Mouse (Mus musculus): ENCODE data around the gene Elane.
"Not testable (repeated sequence)": the region's sequence is repeated elsewhere in the genome, so short reads cannot be mapped to it uniquely, and the experiment has no call there.

Gene Elane

DNA sequence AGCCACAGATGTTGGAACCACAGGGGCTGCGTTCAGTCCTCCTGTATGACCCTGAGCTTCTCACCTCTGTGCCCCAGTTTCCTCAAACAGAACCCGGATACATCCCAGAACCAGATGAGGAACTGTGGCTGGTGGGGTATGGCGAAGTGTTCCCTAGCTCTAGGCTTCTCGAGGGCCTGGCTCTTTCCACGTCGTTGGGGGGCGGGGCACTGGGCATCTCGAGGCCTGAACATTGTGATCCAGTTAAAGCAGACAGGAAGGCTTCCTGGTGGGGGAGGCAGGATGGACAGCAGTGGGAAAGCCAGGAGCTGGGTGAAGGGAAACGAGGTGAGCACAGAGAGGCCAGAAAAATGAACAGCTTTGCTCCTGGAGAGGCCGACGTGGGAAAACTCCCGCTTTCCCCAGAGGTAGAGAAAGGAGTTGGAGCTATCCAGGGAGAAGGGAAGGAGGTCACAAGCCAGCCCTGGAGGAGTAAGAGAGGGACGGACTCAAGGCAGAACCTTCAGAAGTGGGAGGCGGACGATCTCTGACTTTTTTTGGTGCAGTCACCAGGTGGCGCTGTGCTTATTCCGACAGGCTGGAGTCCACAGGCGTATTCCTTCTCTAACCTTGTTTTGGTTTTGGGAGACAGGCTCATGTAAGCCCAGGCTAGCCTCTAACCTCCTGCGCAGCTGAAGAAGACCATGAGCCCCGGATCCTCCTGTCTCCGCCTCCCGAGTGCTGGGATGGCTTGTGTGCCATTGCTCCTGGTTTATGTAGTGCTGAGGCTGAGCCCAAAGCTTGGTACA is 2.6 kb upstream of the Elane start:
- DNase-seq (ENCODE audit: low spot score in 2 of 2), result peak; percentile 72 to 83

DNA sequence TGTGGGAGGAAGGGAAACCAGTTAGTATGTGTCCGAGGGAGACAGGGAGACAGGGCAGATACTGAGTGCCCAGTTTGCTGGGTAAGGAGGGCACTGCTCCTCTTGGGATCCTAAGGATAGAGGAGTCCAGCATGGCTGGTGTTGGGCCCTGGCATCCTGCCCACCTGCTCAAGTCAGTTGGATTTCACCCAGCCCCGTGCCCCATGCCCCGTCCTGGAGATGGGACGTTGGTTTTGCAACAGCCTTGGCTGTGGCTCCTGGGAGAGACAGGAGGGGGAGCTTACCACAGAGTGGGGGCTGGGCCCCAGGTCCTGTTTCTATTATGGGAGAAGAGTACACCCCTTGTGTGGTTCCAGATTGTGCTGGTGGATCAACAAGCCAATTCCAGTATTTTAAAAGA is 1.6 kb upstream of the Elane start:
- peak in 1 of 2 experiments; percentile 79 for DNase-seq (ENCODE audit: low spot score in 2 of 2)

DNA sequence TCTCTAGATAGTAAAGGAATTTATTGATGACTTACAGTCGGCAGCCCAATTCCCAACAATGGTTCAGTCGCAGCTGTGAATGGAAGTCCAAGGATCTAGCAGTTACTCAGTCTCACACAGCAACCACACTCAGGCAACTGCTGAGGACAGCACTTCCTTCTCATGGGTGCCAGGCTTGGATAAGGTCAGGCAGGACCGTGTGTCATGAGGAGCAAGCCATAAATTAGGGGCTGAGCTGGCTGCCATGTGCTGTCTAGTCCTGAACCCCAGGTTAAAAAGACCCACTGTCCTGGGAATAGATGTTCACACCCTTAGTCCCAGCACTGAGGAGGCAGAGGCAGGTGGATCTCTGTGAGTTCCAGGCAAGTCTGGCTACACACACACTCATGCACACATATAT is 1.1 kb upstream of the Elane start:
- not testable (repeated sequence) for DNase-seq (ENCODE audit: low spot score in 2 of 2)

DNA sequence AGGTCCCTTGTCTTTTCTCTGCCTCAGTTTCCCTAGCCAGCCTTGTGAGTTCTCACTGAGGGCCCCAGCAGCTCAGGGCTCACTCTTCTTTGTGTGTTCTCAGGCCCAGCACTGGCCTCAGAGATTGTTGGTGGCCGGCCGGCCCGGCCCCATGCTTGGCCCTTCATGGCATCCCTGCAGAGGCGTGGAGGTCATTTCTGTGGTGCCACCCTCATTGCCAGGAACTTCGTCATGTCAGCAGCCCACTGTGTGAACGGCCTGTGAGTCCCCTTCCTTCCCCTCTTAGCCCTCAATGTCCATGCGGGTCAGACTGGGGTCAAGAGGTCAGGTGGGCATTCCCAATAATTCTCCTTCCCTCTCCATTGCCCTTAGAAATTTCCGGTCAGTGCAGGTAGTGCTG is 564 bp downstream of the Elane start:
- no peak for DNase-seq (ENCODE audit: low spot score in 2 of 2)

DNA sequence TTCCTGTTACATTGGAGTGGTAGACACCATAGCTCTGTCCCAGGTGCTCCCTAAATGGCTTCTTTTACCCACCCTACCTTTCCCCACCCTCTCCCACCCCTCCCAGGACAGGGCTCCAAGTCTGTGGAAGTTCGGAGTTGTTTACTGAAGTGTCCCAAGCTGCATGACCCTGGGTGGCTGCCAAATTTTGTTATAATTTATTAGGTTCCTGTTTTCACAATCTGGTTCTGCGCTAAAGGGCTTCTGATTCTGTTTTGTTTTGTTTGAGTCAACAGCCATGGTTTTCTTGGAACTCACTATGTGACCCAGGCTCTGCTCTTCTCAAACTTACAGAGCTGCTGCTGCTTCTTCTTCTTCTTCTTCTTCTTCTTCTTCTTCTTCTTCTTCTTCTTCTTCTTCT is 3.3 kb downstream of the Elane start:
- DNase-seq (ENCODE audit: low spot score in 2 of 2), result no peak

DNA sequence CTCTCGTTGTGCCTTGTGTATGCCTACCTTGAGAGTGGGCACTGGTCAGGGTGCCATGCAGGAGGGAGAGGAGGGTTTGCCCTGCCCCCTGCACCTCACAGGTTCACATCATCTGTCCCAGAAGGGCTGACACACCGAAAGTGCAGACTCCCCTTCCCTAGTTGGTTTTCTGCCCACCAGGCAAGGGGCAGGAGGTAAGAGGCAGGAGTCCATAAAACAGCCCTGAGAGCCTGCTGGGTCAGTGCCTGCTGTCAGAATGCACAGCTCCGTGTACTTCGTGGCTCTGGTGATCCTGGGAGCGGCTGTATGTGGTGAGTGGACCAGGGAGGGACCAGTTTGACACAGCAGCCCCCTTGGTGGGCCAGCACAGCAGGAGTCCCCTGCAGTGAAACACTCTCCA is 4.6 kb downstream of the Elane start, which contains the start of gene Cfd:
Cfd (plus strand) TSS at position 184 of the 400 bp plus-strand sequence.
- DNase-seq (ENCODE audit: low spot score in 2 of 2), result no peak

DNA sequence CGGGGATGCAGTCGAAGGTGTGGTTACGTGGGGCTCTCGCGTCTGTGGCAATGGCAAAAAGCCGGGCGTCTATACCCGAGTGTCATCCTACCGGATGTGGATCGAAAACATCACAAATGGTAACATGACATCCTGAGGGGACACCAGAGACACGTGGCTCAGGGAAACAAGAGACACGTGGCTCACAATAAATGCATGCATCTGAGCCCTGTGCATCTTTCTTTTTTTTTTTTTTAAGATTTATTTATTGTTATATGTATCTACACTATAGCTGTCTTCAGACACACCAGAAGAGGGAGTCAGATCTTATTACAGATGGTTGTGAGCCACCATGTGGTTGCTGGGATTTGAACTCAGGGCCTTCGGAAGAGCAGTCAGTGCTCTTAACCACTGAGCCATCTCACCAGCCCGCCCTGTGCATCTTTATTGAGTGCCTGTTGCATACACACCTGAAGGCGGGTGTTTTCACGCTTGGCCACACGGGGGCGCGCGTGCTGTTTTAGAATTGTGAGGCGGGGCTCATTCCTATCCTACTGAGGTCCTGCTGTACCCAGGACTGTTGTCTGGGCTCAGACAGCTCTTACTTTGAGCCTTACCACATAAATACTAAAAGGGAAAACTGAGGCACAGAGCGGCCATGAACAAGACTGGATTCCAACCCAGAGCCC is 6.5 kb downstream of the Elane start:
- DNase-seq (ENCODE audit: low spot score in 2 of 2), result peak; percentile 67 to 77

DNA sequence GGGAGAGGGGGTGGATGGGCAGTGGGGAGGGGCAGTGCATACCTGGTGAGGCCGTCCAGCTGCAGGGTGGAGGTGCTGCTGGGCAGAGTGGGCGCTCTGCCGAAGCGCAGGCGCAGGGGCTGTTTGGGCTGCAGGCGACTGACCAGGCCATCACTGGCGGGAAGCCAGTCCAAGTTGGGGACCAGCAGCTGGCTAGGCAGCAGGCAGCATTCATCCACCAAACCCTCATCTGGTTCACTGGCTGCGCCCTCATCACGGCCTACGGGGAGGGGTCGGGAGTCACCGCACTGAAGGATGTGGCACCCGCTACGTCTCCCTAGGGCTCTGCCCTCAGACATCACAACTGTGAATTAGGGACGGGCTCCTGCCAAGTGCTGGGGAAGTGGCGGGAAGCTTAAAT is 10.3 kb downstream of the Elane start:
- no peak for DNase-seq (ENCODE audit: low spot score in 2 of 2)

DNA sequence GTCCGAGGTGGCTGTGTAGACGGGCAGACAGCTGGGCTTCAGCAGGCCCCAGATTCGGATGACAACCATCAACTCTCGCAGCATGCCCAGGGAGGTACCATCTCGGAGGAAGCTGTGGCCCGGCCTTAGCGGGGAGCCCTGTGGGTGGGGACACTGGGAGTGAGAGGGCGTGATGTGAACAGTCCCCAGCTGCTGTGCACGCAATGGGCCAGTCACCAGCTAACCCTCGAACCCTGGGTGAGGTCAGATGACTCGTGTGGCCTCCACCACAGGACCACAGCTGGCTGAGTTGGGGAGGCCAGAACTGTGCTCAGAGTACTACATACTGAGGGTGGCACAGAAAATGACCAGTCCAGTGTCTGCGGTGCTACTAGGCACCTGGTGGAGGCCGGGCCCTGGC is 10.8 kb downstream of the Elane start:
- DNase-seq (ENCODE audit: low spot score in 2 of 2), result no peak

DNA sequence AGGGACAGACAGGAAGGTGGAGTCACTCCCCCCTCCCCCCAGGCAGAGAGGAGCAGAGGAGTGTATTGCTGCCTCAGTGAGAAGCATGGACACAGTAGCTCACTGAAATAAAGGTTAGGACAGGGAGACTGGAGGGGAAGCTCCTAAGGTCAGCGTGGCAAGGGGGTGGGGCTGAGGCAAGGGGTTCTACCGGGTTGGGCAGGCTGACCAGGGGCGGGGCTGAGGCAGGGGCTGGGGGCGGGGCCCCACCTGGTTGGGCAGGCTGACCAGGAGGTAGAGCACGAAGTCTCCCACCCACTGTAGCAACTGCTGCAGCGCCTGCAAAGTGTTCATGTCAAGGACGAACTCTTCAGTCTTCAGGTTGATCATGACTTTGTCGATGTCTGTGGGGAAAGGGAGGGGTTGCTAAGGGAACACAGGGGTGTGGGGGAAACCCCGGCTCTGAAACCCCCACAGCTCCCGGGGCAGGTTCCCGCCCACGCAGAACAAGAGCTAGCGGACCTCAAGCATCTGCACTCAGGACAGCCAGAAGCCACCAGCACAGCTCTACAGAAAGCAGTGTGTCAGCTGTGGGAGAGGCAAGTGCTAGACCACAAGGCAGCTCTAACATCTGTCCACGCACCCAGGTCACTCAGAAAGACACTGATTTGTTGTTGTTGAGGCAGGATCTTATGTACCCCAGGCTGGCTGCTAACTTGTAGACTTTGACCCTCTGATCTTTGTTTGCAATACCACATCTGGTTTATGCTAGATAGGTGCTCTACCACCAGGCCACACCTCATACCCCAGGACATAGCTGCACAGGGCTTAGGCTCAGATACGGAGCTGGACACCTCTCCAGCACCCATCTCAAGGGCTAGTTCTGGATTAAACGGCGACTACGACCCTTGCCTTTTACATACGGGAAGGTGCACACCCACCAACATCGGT is 11.5 kb downstream of the Elane start:
- DNase-seq (ENCODE audit: low spot score in 2 of 2), result no peak

DNA sequence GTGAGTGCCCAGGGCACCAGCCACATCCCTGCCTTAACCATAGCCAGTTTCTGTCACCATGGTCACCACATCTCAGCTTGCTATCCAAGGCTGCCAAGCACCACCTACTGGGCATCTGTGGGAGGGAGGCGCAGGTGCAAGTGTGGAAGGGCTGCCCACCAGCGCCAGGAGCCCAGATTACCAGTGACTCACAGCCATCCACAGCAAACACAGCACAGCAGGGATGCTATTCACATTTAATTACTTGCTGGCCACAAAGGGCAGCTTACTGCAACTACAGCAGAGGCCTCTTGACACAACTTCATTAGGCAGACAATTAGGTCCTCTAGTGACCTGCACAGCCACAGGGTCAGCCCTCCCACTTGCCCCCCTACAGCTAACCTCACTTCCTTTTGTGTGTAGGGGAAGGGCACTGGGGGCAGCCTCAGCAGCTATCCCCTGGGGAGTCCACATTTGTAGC is 14.9 kb downstream of the Elane start:
- no peak for DNase-seq (ENCODE audit: low spot score in 2 of 2)

DNA sequence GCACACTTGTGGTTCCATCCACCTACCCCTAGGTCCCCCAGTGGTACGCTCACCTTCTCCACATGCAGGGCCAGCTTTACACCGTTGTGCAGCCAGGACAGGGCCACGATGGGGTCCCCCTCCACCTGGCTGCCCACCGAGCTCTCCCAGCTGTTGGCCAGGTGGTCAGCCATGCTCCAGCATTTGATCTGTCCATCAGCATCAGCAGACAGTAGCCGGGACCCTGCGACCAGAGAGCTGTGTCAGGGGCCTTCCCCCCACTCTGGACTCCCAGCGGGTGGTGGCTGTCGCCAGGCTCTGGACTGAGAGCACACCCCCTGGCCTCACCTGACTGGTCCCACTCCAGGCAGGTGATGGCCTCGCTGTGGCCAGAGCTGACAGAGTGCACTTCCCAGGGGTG is 20.7 kb downstream of the Elane start:
- DNase-seq (ENCODE audit: low spot score in 2 of 2), result no peak

DNA sequence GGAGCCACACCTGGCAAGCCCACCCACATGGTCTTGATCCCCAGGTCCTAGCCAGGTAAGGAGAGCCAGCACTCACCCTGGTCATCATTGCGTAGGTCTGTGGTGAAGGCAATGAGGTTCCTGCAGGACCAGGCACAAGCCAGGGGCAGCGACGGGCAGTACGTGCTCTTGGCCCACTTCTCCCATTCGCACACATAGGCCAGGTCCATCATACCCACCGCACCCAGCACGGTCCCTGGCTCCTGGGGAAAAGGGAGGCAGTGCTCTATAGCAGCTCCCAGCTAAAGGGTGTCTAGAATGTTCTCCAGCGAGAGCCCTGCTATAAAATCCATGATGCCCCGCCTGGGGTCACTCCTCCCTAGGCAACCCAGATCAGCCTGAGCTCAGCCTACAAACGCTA is 21.4 kb downstream of the Elane start:
- DNase-seq (ENCODE audit: low spot score in 2 of 2), result no peak

DNA sequence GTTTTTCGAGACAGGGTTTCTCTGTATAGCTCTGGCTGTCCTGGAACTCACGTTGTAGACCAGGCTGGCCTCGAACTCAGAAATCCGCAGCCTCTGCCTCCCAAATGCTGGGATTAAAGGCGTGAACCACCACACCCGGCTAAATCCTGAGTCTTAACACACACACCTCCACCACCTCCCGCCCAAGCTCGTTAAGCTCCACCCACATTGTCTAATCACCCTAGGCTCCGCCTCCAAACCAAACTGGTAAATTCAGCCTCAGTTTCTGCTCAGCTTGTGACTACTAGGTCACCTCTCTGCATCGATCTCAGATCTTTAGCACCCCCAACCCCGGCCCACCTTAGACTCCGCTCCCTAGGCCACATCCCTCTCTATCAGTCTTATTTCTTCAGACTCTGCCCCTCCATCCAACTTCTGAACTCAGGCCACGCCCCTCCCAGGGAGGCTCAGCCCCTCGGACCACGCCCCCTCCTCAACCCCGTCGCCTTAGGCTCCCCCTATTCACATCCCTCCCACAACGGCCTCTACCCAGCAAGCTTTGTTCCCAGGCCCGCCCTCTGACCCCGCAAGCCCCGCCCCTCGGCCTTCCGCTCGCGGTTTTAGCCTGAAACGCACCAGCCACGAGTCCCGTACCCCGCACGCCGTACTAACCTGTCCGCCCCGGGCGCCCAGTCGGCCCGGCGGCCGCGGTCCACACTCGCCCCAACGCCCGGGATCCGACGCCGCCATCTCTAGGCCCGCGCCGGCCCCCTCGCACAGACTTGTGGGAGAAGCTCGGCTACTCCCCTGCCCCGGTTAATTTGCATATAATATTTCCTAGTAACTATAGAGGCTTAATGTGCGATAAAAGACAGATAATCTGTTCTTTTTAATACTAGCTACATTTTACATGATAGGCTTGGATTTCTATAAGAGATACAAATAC is 22.4 kb downstream of the Elane start, which contains the start of gene Med16:
Med16 (minus strand) TSS at position 757 of the 925 bp plus-strand sequence.
- DNase-seq (ENCODE audit: low spot score in 2 of 2), result peak; percentile 94 to 95

DNA sequence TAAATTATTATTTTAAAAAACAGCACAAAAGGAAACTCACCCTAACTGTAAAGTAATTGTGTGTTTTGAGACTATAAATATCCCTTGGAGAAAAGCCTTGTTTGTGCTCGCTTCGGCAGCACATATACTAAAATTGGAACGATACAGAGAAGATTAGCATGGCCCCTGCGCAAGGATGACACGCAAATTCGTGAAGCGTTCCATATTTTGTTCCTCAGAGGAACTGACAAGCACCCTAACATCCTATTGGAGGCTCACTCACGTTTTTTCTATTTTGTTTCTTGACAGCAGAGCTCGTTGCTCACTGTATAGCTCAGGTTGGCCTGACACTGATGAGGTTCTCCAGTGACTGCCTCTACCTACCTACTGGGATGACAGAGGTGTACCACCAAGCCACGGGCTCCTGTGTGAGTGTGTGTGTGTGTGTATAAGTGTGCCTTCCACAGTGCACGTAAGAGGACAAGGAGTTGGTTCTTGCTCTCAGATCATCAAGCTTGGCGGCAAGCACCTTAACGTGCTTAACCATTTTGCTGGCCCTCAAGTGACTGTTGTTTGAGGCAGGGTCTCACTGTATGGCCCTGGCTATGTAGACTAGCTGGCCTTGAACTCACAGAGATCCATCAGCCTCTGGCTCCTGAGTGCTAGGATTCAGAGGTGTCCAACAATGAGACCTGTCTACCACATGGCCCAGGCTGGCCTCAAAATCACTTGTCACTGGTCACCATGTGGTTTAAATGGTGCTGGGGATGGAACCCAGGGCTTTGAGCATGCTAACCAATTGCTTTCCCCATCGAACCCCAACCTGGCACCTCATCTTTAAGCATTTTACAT is 23.3 kb downstream of the Elane start:
- no peak for DNase-seq (ENCODE audit: low spot score in 2 of 2)

DNA sequence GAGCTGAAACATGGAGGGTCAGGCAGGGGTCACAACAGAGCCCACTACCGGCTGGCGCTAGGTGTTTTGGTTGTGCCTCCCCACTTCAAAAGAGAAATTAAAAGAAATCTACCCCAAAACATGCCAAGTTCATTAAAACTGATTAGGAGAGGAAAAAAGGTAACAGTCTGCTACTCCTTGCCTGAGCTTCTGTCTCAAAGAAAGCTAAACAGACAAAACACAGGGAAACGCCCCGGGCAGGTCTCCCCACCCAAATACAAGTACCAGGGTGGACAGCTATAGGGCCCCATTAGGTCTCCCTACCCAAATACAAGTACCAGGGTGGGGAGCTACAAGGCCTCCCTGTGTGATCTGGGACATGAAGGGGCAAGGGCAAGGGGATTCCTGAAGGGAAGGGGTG is 24.5 kb downstream of the Elane start, which contains the start of gene Gm26602:
Gm26602 (plus strand) TSS at position 301 of the 400 bp plus-strand sequence.
- no peak for DNase-seq (ENCODE audit: low spot score in 2 of 2)

DNA sequence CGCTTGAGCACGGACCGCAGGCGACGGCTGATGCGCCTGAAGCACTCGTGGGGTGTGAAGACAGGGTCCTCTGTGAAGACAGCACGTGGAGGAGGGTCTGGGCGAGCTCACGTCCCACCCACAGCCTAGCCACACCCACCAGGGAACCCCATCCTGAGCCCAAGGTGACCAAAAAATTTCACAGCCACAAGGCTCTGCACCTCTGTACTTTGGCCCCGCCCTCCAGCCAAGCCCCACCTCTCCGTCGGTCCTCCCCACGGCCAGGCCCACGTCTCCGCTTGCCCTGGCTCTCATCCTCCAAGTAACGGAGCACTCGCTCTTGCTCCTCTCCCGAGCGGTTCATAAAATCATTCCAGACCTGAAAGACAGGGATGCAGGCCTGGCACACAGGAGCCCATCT is 26.4 kb downstream of the Elane start:
- DNase-seq (ENCODE audit: low spot score in 2 of 2), result no peak

DNA sequence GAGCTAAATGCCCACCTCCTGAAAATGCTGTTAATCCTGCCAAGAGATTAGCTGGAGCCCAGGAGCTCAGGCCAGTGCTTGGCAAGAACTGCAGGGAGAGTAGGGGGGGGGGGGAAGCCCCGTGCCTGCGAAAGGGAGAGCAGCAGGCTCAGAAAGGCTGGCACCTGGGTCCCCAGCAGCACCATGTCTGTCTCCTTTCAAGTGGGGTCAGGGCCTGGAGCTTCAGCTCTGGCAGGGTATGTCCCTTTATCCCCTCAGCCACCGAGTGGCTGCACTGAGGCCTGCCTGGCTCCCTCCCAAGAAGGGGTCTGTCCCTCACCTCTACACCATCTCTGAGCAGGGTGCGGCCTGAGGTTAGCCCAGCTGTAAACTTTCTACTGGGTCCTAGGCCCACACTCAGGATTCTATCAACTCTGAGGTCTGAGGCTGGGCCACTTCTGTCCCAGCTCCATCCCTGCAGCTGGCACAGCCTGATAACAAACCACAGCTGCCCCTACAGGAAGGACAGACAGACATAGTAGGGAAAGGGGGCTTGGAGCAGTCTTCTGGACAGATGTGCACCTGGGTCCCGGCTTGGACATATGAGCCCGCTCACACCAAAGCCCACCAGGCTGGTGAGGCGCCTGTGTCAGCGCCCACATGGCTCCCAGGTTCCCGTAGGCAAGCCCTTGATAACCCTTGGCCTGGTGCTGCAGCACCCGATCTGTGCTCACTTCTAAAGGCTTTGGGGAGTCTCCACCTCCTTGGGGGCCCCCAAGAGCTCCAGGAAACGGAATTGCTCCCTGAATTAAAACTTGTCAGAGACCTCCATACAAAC is 28.3 kb downstream of the Elane start:
- DNase-seq (ENCODE audit: low spot score in 2 of 2), result no peak
